Mouse (Mus musculus) E14TG2a.4 (cell line): ENCODE data around the gene Slc22a14.

Experiments used
- H3K27me3 ChIP-seq: 2 replicates; pipeline ENCODE4 v1.6.1; 2014; ENCODE audit warnings: low read length, control low read depth; ENCODE audit not compliant: insufficient read depth
- H3K36me3 ChIP-seq: 2 replicates; pipeline ENCODE4 v1.6.1; 2014; ENCODE audit warnings: low read length, control low read depth; ENCODE audit not compliant: insufficient read depth
- H3K4me1 ChIP-seq: replicated peaks from 2 replicates; pipeline ENCODE4 v1.6.1; 2014; ENCODE audit warnings: low read depth, low read length, control low read depth
- H3K4me3 ChIP-seq: replicated peaks from 2 replicates; pipeline ENCODE4 v1.5.1; 2014; ENCODE audit warnings: mild to moderate bottlenecking, low read length
- H3K9me3 ChIP-seq: 2 replicates; pipeline ENCODE4 v1.6.1; 2014; ENCODE audit warnings: low read length, control low read depth
- CTCF ChIP-seq: conservative IDR thresholded peaks from 2 replicates; pipeline ENCODE4 v1.5.1; 2014; ENCODE audit warnings: low read length
- NANOG ChIP-seq: IDR thresholded peaks from 2 replicates; pipeline ENCODE4 v1.6.1; 2014; ENCODE audit warnings: borderline replicate concordance, low read length, mixed read lengths
- POU5F1 ChIP-seq: IDR thresholded peaks from 2 replicates; pipeline ENCODE4 v1.6.1; 2014; ENCODE audit warnings: low read length, borderline replicate concordance

Gene Slc22a14

DNA sequence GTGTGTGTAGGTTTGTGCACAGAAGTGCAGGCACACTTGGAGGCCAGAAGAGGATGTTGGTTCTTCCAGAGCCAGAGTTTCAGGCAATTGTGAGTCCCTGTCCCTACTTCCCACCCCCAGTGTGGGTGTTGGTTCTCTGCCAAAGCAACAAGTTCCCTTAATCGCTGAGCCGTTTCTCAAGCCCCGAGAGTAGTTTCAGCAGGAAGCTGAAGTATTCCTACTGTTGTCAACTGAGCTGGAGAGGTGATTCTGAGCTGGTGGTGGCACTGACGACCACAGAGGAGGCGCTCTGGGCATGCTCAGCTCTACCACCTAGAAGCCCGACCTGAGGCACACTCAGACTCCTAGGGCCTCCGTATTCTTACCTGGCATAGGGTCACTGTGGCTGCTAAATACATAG, at the start of gene Slc22a14:
Gene Slc22a14, minus strand, starts transcription at position 270 of the 400 bp plus-strand sequence.
- Histone ChIP-seq H3K9me3 (no peaks in the 10 kb centered on the region), H3K4me1 (peaks cover 26% of the 10 kb centered on the region), H3K36me3 (peaks cover 79% of the 10 kb centered on the region), H3K27me3 (no peaks in the 10 kb centered on the region), H3K4me3 (no peak within 1 kb of the TSS)
- TF ChIP-seq POU5F1 (no peak), NANOG (no peak), CTCF (no peak)

DNA sequence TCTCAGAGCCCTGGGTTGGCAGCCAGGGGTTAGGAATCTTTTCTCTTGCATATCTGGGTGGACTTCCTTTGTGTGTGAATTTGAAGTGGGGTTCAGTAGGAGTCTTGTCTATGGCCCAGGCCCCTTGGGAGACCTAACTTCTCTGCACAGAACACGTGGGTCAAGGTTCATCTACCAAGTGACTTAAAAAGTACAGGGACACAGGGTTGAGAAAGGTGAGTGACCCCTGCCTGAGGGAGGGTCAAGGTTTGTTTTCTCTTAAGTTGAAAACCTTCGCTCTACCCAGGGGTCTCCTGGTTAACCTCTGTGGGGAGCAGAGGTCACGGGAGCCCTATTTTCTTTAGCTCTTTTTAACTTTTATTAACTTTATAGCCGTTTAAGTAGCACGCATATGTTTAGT, 44.5 kb upstream of the Slc22a14 start:
- no peaks in the 10 kb centered on the region for H3K9me3 ChIP-seq
- H3K36me3 ChIP-seq, result peaks cover 30% of the 10 kb centered on the region
- TF ChIP-seq NANOG, result no peak
- no peak for TF ChIP-seq CTCF
- TF ChIP-seq POU5F1, result no peak
- H3K4me3 ChIP-seq, result no peak overlapping the region
- no peaks in the 10 kb centered on the region for H3K27me3 ChIP-seq
- H3K4me1 ChIP-seq, result peaks cover 92% of the 10 kb centered on the region

DNA sequence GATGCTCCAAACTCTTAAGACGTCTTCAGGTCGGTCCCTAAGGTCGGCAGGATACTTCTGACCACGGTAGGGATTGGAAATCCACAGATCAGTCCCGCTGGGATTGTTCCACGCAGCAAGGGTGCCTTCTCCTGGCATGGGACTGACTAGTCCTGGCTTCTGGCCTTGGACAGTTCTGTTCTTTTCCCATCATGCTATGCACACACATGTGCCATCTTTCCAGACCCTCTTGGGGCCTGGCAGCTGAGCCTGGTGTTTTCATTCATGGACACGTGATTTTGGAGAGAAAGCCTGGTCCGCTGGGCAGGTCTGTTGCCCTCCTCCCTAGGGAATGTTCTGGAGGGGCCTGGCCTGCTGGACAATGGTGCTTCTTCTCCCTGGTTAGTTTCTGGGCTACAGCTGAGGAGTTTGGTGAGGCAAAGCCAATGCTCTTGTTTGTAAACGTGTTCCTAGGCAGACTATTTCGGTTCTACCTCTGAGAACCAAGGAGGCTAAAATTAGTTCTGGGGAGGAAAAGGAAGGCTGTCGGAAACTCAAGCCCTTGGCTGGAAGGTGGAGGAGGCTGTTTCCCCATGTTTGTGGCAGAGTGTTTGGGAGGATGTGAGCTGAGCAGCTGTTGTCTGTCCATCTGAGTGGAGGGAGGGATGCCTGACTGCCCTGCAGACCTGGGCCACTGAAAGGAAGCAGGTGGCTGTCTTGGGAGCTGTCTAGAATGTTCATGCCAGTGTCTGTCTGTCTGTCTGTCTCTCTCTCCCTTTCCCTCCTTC, 43.7 kb upstream of the Slc22a14 start:
- Histone ChIP-seq H3K36me3 (peaks cover 37% of the 10 kb centered on the region), H3K4me1 (peaks cover 97% of the 10 kb centered on the region), H3K4me3 (no peak overlapping the region; the same call in 1 of the 2 replicates), H3K9me3 (no peaks in the 10 kb centered on the region), H3K27me3 (peaks cover 1% of the 10 kb centered on the region; the same call in 1 of the 2 replicates)
- TF ChIP-seq CTCF (no peak), POU5F1 (no peak), NANOG (no peak)

DNA sequence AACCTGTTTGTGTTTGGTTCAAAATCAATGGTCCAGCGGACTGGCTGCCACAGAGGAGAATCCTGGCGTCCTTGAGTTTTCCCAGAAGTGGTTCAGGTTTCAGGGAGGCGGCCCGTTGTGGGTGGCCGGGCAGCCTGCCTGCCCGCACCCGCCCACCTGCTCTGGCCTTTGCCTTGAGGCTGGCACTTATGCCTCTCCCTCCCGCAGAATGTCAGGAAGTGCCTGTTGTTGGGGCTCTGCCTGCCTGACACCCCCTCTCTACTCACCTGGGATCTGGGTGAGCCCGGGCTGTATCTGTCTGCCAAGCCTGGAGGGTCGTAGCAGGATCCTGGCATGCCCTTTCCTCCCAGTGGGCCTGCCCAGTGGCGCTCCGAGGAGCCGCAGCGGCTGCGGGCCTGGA, 42.5 kb upstream of the Slc22a14 start:
- no peaks in the 10 kb centered on the region for H3K9me3 ChIP-seq
- peak overlapping the region; percentile 62 for H3K4me3 ChIP-seq
- TF ChIP-seq POU5F1, result no peak
- TF ChIP-seq CTCF, result no peak
- peaks cover 9% of the 10 kb centered on the region for H3K27me3 ChIP-seq
- peaks cover 39% of the 10 kb centered on the region for H3K36me3 ChIP-seq
- H3K4me1 ChIP-seq, result peaks cover 94% of the 10 kb centered on the region

DNA sequence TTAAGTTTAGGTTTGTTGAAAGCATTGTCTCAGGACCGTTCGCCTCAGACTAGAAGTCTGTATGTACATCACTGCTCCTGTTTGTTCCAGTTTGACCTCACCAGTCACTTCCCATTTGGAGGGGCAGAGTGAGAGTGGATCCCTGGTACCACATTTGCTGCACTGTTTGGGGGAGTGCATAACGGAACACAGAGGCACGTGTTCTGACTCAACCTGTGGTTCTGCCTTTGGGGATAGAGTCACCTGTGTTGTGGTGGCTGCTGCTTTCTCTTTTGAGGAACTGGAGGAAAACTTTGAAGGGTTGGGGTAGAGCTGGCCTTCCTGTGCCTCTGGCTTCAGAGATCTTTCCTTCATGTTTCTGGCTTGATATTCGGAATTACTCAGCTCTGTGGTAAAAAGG, 38.7 kb upstream of the Slc22a14 start:
- TF ChIP-seq CTCF (no peak), NANOG (no peak), POU5F1 (no peak)
- peaks cover 67% of the 10 kb centered on the region for H3K4me1 ChIP-seq
- H3K27me3 ChIP-seq, result peaks cover 9% of the 10 kb centered on the region

DNA sequence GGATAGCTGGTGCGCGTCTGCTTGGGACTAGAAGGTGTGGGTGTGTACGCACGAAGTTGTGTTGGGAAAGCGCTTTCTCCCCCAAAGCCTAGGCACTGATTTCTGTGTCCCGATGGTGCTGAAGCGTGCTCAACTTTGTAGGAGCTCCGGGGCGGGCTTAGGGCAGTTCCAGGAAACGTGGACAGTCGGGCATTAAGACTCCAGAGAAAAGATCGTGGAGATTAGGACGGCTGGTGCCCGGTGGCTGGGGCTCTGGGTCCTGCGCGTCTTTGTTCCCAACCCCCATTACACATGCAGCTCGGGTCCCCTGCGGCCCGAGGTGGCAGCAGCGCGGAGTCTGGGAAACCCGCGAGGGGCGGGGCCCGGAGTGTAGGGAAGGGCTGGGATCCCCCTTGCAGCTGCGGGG, 37.9 kb upstream of the Slc22a14 start:
- Histone ChIP-seq H3K36me3 (peaks cover 32% of the 10 kb centered on the region), H3K4me1 (peaks cover 63% of the 10 kb centered on the region), H3K4me3 (peak overlapping the region; percentile 93), H3K9me3 (no peaks in the 10 kb centered on the region), H3K27me3 (peaks cover 9% of the 10 kb centered on the region)
- TF ChIP-seq NANOG (no peak), POU5F1 (no peak), CTCF (no peak)

More for the DNA sequence above, 38.7 kb upstream of the Slc22a14 start:
- Histone ChIP-seq H3K9me3 (no peaks in the 10 kb centered on the region), H3K36me3 (peaks cover 37% of the 10 kb centered on the region), H3K4me3 (peak overlapping the region; percentile 93)

DNA sequence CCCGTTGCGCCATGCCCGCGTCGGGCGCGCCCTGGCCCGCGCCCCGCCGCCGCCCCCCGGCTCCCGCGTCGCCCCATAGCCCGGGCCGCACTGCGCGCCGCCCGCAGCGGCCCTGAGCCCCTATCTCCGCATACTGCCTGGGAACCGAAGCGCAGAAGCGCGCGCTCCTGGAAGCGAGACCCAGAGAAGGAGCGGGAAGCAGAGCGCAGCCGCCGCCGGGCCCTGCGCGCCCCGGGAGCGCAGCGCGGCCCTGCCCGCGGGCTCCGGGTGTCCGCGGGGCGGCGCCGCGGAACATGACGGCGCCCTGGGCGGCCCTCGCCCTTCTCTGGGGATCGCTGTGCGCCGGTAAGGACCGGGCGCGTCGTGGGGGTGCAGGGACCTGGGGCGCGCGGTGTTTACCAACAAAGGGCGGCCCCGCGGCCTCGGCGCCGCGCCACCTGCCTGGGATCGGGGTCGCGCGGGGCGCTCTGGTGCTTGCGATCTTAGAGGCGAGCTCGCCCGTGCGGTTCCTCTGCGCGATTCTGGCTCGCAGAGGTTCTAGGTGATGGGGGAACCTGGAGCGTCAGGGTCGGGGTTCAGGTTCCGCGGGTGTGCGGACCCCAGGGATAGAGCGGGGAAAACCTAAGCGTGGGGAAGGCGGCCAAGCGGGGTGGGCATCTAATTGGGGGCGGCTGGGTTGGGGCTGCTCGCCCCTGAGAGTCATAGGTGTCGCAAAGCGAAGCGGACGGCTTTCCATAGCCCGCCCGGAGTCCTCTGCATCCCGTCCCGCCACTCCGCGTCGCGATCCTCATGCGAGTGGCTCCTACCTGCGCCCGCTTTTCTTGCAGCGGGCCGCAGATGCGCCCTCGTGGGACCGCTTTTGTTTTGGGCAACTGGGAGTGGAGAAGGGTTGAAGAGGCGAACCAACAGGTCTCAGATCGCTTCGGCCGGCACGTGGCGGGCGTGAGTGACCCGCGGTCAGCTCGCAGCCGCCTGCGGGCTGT, 37.2 kb upstream of the Slc22a14 start:
- no peak for TF ChIP-seq CTCF
- H3K36me3 ChIP-seq, result peaks cover 31% of the 10 kb centered on the region

DNA sequence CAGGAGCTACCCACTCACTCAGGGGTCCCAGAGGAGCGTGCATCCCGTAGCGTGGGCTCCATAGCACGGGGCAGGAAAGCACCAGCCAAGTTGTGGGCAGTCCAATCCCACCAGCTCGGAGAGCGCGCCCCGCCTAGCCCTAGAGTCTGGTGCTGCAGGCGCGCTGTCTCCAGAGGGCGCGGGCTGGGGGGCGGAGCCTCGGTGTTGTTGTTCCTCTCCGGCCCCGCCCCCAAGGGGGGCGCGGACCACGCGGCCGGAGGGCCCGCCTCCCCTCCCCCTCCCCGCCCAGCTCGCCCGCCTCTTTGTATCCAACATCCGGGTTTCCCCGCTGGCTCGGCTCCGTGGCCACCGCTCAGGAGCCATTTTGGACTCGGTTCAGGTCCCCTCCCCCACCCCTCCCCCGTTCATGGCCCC, 36.5 kb upstream of the Slc22a14 start, which contains the start of gene Acvr2b:
Gene Acvr2b, plus strand, starts transcription at position 318 of the 414 bp plus-strand sequence.
- Histone ChIP-seq H3K36me3 (peaks cover 26% of the 10 kb centered on the region), H3K9me3 (no peaks in the 10 kb centered on the region), H3K4me1 (peaks cover 55% of the 10 kb centered on the region), H3K27me3 (peaks cover 9% of the 10 kb centered on the region), H3K4me3 (peak within 1 kb of the TSS; percentile 93)
- TF ChIP-seq POU5F1 (no peak), NANOG (no peak), CTCF (no peak)

More for the DNA sequence above, 37.2 kb upstream of the Slc22a14 start:
- H3K27me3 ChIP-seq, result peaks cover 9% of the 10 kb centered on the region
- no peaks in the 10 kb centered on the region for H3K9me3 ChIP-seq
- peak overlapping the region; percentile 93 for H3K4me3 ChIP-seq
- peaks cover 61% of the 10 kb centered on the region for H3K4me1 ChIP-seq
